Mouse (Mus musculus) heart, adult 2 months (tissue): ENCODE results near the gene Vmn2r-ps130. TPM values are rescaled to one million over a fixed set of nuclear protein-coding genes. Genes with fewer than 3 reads are reported as not detected.
"Not testable (repeated sequence)": the region's sequence is repeated elsewhere in the genome, so short reads cannot be mapped to it uniquely, and the experiment has no call there.

Experiments used
- DNase-seq, 2 experiments: peaks; one replicate each; pipeline ENCODE4 v3.0.0; 2021
- H3K27ac ChIP-seq: fragments of 200-600 bp; 2 replicates; pipeline ENCODE4 v1.8.1; 2022
- H3K27me3 ChIP-seq: fragments of 200-500 bp; 2 replicates; pipeline ENCODE4 v1.6.1; 2012; ENCODE audit warnings: mild to moderate bottlenecking, low read length, inconsistent platforms, mixed read lengths; ENCODE audit not compliant: control insufficient read depth, insufficient read depth
- H3K36me3 ChIP-seq: fragments of 200-500 bp; 2 replicates; pipeline ENCODE4 v1.6.1; 2012; ENCODE audit warnings: low read length, inconsistent platforms; ENCODE audit not compliant: control insufficient read depth, insufficient read depth
- H3K4me1 ChIP-seq: fragments of 200-500 bp; 2 replicates; pipeline ENCODE4 v1.6.1; 2011; ENCODE audit warnings: low read length; ENCODE audit not compliant: control insufficient read depth, insufficient read depth
- H3K4me3 ChIP-seq: fragments of 200-600 bp; 2 replicates; pipeline ENCODE4 v1.8.1; 2022
- H3K79me2 ChIP-seq: fragments of 200-500 bp; replicated peaks from 2 replicates; pipeline ENCODE4 v1.6.1; 2012; ENCODE audit warnings: mild to moderate bottlenecking, inconsistent platforms, low read length, moderate library complexity, mixed read lengths; ENCODE audit not compliant: control insufficient read depth, insufficient read depth
- H3K9ac ChIP-seq: fragments of 200-500 bp; 2 replicates; pipeline ENCODE4 v1.6.1; 2012; ENCODE audit warnings: low read depth, mild to moderate bottlenecking, control low read depth, inconsistent platforms, low read length, mixed read lengths
- WGBS: fragments of 180-500 bp; shearing (Covaris S2); methylation state at CpG from one replicate; pipeline ENCODE4 v1.1.7; 2018; 5-methylcytosine and 5-hydroxymethylcytosine counted together
- intact Hi-C: fragments of 180-260 bp; cut with DNase I; formaldehyde crosslinking; loops from one replicate; pipeline ENCODE4 v1.15.1; 2025
- long read RNA-seq: library from polyadenylated mRNA; stranded (forward); transcript quantifications from one replicate; pipeline ENCODE4 v2.0.0, GENCODE M21; 2021
- polyA plus RNA-seq: library from polyadenylated mRNA; depleted of rRNA; stranded (reverse); fragments of >200 nt; gene quantifications from 2 replicates; pipeline ENCODE4 v1.2.3, GENCODE M21; 2012; rRNA removed
- total RNA-seq, 2 experiments: library from RNA; stranded (reverse); gene quantifications; 2 replicates each; pipeline ENCODE4 v1.2.3; 2021

Vmn2r-ps130 gene
- not detected for total RNA-seq
- polyA plus RNA-seq: not detected in 2 replicates
- long read RNA-seq: 0 reads

DNA sequence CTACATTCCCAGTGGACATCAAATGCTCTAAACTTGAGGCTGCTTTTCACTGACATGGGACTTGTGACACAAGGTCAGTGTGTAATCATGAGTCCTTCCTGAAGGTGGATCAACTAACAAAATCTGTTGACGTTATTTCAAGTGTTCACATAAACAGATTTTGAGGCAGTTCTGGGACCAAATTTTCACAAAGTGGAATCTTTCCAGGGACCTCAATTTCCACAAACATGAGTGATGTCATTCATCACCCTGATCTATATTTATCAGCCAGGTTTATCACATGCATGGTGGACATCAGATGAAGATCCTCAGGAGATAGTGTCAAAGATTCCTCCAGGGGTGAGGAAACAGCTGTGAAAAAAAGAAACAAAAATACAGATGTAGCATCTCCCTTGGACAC, at the start of gene Vmn2r-ps130:
Gene Vmn2r-ps130, plus strand, starts transcription at position 301 of the 400 bp plus-strand sequence.
- H3K27ac ChIP-seq, DNase-seq, H3K79me2 ChIP-seq, H3K27me3 ChIP-seq, H3K4me3 ChIP-seq, H3K9ac ChIP-seq, intact Hi-C loops, H3K4me1 ChIP-seq, H3K36me3 ChIP-seq: not testable (repeated sequence)
- 50% methylated on average over 1 of the region's 1 CpGs for WGBS

Other genes starting within 250 kb of the Vmn2r-ps130 start
- gene Zfp945, start 194.0 kb upstream of the Vmn2r-ps130 start, total RNA-seq: 1 to 10 TPM; 3.8 to 6.5 TPM
- gene Zfp945, start 194.0 kb upstream of the Vmn2r-ps130 start, polyA plus RNA-seq: 2.9 and 5.0 TPM in 2 replicates
- not detected for gene Vmn2r113, start 118.2 kb upstream of the Vmn2r-ps130 start, total RNA-seq
- gene Vmn2r113, start 118.2 kb upstream of the Vmn2r-ps130 start, polyA plus RNA-seq: not detected in 2 replicates
- 1 to 10 TPM; 2.9 to 3.6 TPM for gene Zfp40, start 132.1 kb downstream of the Vmn2r-ps130 start, total RNA-seq
- gene Zfp40, start 132.1 kb downstream of the Vmn2r-ps130 start, polyA plus RNA-seq: 0.70 and 2.9 TPM in 2 replicates